Mouse (Mus musculus): ENCODE results near the gene Rif1.
"Not testable (repeated sequence)": the region's sequence is repeated elsewhere in the genome, so short reads cannot be mapped to it uniquely, and the experiment has no call there.

Gene Rif1

DNA sequence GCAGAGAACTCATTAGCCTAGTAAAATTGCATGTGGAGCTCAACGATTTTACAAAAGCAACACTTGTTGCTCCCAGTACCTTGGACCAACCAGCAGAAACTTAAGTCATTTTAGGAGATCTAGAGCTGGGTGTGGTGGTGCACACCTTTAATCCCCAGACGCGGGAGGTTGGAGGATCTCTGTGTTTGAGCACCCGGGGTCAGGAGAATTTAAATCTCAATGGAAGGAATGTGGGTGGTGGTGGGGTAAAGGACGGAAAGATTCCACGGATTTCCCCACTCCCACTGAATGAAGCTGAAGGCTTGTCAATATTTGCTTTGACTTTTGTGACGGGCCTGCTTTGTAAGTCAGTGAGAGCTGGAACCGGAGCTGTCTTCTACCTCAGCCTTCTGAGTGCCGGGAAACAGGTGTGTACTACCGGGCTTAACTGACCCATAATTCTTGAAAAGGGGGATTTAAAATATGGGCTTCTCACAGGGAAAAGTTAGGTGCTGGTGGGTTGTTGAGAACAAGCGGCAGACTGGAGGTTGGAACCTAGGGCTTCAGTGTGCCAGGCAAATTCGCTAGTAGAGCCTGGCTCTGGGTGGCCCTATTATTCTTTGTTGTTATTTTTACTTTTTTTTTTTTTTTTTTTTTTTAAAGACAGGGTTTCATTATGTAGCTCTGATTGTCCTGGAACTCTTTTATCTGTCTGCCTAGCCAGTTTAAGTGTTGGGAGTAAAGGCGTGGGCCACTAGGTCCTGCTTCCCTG is 1.2 kb upstream of the Rif1 start:
- DNase-seq (ENCODE audit: low spot score in 2 of 2), result no peak

DNA sequence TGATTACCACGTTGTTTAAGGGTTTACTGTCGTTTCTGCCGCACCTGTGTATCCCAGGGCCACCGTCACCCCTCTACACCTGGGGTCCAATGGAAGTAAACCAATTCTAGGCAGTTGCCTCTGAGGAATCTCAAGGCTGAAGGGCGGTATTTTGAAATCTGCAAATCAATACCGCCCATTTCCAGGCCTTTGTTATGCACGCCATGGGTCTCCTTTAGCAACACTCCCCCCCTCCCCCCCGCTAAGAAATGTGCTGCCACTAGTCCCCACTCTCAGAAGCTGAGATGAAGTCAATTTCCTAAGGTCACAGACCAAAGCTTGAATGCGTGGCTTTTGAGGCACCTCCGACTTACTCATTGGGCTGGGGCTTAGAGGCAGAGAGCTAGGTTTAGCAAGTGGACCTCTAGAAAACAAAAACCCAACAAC is 554 bp upstream of the Rif1 start:
- DNase-seq (ENCODE audit: low spot score in 2 of 2), result no peak

DNA sequence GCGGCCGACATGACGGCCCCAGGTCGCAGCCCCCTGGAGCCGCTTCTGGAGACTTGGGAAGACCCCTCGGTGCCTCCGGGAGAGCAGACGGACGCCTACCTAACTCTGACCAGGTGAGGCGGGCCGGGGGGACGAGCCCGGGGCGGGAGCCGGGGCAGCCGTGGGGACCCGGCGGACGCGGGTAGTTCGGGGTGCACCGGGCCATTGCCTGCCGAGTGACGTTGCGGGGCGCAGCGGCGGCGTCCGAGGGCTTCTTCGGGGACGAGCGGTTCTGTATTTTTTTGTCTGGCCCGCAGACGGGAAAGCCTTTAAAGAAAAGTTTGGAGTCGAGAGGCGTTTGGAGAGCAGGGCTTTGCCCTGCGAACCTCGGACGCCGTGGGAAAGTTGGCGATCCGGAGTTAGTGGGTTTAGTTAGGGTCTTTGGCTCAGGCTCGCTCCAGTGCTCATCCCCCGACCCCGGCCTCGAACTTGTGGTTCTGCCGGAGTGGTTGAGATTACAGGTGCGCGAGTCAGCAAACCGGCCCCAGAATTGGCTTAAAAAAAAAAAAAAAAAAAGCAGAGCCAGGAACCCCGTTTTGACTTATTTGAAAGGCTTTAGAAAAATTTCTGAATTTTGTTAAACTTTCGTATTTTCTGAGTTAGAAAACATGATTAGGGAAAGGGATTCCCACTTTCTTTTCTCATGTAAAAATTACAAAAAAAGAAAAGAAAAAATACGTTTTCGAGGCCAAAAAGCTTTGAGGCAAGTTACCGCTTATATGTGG is 691 bp downstream of the Rif1 start:
- DNase-seq (ENCODE audit: low spot score in 2 of 2), result peak; percentile 22

DNA sequence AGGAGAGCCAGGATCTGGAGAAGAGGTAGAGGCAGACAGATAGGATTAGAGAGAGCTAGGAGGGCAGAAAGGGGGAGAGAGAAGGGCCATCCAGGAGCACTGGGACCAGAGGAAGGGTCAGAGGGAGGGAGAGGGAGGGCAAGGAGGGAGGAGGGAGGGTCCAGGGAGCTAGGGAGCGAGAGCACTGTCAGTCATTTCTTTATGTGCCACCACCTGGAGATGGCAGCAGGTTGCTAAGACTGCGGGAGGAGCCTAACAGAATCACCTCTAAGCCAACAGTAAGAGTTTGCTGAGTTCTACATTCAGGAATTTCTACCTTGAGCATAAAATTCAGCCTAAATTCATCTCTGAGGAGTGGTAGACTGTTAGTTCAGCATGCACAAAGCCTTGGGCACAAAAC is 6.0 kb downstream of the Rif1 start:
- DNase-seq (ENCODE audit: low spot score in 2 of 2), result no peak

DNA sequence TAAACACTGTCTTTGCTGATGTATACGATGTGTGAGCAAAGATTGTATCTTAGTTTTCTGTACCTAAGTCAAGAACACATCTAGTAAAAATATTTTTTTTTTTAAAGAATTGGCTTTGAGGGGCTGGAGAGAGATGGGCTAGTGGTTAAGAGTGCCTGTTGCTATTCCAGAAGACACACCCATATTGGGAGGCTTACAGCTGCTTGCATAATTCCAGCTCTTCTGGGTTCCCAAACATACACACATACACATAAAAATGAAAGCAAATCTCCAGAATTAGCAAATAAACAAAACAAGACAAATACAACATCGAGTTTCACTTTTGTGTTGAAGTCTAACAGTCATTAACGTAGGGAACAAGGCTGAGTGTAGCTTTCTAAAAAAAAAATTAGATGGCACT is 11.4 kb downstream of the Rif1 start:
- DNase-seq (ENCODE audit: low spot score in 2 of 2), result no peak

GRCm38 (mm10) chr2:52084571-52084970 is 11.9 kb downstream of the Rif1 start:
- no peak for DNase-seq (ENCODE audit: low spot score in 2 of 2)

- DNase-seq (ENCODE audit: low spot score in 2 of 2), result no peak
These were observed 41.5 kb downstream of the Rif1 start for GRCm38 (mm10) chr2:52114086-52114485.

DNA sequence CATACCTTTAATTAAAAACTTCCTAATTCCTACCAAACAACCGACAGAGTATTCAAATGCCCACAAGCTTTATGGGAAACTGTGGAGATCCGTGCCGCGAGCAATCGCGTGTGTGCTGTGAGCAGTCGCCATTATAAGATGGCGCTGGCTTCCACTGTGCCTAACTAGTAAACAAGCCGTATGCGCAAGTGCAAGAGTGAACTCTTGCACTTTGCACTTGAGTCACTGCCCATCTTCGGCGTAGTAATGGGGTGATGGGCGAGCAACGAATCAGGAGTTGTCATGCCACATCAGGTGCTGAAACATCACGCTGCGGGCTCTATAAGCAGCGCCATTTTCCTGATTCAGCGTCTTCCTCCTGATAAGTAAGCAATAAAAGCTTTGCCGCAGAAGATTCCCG is 58.7 kb downstream of the Rif1 start:
- not testable (repeated sequence) for DNase-seq (ENCODE audit: low spot score in 2 of 2)

DNA sequence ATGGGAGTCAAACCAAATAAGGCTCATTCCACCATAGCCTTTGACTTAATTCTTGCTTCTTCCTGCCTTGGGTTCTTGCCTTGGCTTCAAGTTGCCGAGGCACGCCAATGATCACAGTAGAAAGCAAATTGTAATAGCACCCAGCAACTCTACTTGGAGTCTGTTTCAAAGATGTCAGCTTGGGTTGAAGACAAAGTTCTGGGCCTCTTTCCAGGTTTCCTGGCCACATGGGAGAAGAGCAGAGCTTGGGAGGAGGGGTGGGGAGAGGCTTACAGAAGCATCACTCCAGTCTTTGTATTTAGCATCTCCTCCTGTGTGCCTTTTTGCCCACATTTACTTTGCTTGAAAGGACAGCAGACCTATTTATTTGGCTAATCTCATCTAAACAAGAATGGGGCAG is 60.7 kb downstream of the Rif1 start:
- DNase-seq (ENCODE audit: low spot score in 2 of 2), result no peak

DNA sequence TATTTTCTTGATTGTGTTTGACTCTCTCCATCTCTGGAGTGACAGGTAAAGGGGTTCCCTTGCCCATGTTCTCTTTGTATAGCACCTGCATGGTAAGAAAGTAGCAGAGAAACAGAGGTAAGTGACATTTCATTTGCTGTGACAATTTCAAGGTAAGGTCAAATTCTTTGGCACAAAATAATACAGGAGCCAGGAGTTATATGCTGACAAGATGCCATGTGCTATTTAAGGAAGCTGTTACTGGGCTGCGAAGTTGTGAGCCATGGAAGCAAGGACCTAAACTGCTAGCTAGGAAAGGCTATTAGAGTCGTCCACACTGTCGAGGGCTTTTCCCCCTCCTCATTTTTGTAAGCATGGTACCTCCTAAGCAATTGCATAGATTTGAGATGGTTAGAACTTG is 80.4 kb downstream of the Rif1 start:
- DNase-seq (ENCODE audit: low spot score in 2 of 2), result no peak

DNA sequence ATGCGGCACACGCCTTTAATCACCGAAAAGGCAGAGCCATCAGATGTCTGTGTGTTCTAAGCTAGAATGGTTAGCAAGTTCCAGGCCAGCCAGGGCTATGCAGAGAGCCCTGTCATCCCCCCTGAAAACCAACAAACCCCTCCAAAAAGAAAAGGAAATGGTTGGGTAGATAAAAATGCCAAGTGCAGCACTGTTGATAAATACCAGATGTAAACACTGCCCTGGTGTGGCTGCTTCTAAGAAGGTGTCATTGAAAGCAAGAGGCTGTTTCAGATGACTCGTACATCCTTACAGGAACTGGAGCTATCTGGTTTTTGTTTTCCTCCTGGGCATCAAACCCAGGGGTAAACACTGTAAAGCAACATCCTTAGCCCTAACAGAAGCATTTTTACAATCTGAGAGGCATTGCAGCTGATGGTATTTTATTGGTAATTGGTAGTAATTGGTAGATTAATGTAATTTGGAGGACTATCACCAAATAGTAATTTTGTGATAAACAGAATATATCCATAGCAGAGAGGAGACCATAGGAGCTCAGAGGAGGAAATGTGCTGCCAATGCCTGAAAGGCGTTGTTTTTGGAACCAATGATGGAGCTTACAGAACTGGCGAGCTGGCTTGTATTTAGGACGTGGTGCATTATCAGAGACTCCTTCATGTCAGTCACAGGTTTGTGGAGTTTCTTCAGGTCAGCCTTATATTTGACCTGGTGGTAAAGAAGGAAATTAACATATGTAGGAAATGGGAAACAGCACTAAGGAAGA is 96.8 kb downstream of the Rif1 start:
- DNase-seq (ENCODE audit: low spot score in 2 of 2), result no peak

All from frontal cortex, postnatal 36 days (tissue).